Mouse (Mus musculus) lung, postnatal 0 days (tissue): ENCODE measurements around the gene Setd3.

Source experiments
- CTCF ChIP-seq: IDR thresholded peaks from 2 replicates; pipeline ENCODE4 v1.5.1; 2016; ENCODE audit warnings: antibody characterized with exemption, mild to moderate bottlenecking
- EP300 ChIP-seq: IDR thresholded peaks from 2 replicates; pipeline ENCODE4 v1.6.1; 2016; ENCODE audit warnings: antibody characterized with exemption, mild to moderate bottlenecking, control low read depth

DNA sequence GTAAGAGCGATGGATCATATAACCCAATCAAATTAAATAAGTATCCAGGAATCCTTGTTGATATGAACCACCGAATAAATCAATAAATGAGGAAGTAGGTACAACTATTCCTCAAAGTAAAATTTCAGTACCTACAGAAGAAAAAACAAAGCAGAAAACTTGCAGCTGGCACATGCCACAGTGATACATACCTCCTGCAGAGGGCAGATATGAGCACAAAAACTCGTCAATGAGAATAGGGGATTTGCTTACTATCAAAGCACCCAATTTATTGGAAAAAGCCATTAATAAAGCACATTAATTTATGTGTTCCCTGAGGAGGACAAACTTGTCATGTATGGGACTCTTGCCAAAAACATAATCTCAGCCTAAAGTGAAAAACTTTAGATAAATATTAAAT is 29.4 kb downstream of the Setd3 start:
- no peak for TF ChIP-seq EP300
- TF ChIP-seq CTCF = peak; percentile 51
